ENCODE assay signal across 27 mouse cellular contexts in genomic region chr15:11952159-11952558, GRCm38 (mm10). TPM values are rescaled to one million over a fixed set of nuclear protein-coding genes. Genes with fewer than 3 reads are reported as not detected.
"Had no signal": no experiment of that assay in that cellular context is flagged by ENCODE, and none has a peak within 500 bp of the region (broad histone marks: within the 10 kb centered on the region; RNA-seq: fewer than 3 reads in every experiment).

No protein-coding gene starts in this region.

- H3K27ac ChIP-seq: heart, adult 2 months; heart, embryonic 13.5 days; heart, embryonic 15.5 days; hindbrain, embryonic 13.5 days; hindbrain, embryonic 15.5 days; hindbrain, postnatal 0 days; kidney, embryonic 15.5 days; kidney, postnatal 0 days; layer of hippocampus, adult 2 months; left cerebral cortex, adult 2 months; limb, embryonic 13.5 days; limb, embryonic 15.5 days; liver, embryonic 12.5 days; liver, embryonic 14.5 days had no signal

- H3K27me3 ChIP-seq: heart, embryonic 13.5 days; heart, embryonic 15.5 days; hindbrain, embryonic 13.5 days; hindbrain, embryonic 15.5 days; kidney, embryonic 15.5 days; limb, embryonic 15.5 days; liver, embryonic 12.5 days had no signal

- H3K4me1 ChIP-seq: heart, embryonic 15.5 days; hindbrain, embryonic 13.5 days; hindbrain, embryonic 15.5 days; kidney, embryonic 15.5 days; limb, embryonic 13.5 days; limb, embryonic 15.5 days; liver, embryonic 12.5 days had no signal

- H3K4me3 ChIP-seq: heart, adult 2 months; heart, embryonic 13.5 days; heart, embryonic 15.5 days; hindbrain, embryonic 13.5 days; hindbrain, embryonic 15.5 days; kidney, embryonic 15.5 days; layer of hippocampus, adult 2 months; left cerebral cortex, adult 2 months; limb, embryonic 13.5 days; limb, embryonic 15.5 days; liver, embryonic 12.5 days had no signal

- DNase-seq: gastrocnemius, postnatal 14 days; gastrocnemius, postnatal 36 days; heart, adult 2 months; heart, postnatal 14 days; heart, postnatal 36 days; kidney, adult 11 months; kidney, adult 2 months; kidney, adult 9 months; kidney, postnatal 25 days; kidney, postnatal 4 days; left cerebral cortex, postnatal 4 days had no signal

- H3K9ac ChIP-seq: heart, embryonic 13.5 days; heart, embryonic 15.5 days; hindbrain, embryonic 13.5 days; hindbrain, embryonic 15.5 days; kidney, embryonic 15.5 days; limb, embryonic 13.5 days; limb, embryonic 15.5 days; liver, embryonic 12.5 days; liver, embryonic 14.5 days had no signal

- H3K9me3 ChIP-seq: heart, embryonic 13.5 days; heart, embryonic 15.5 days; hindbrain, embryonic 13.5 days; hindbrain, embryonic 15.5 days; kidney, embryonic 15.5 days; limb, embryonic 13.5 days; limb, embryonic 15.5 days; liver, embryonic 12.5 days had no signal

- H3K4me2 ChIP-seq: heart, embryonic 11.5 days; heart, embryonic 13.5 days; heart, embryonic 15.5 days; hindbrain, embryonic 13.5 days; hindbrain, embryonic 15.5 days; kidney, embryonic 15.5 days; limb, embryonic 13.5 days; limb, embryonic 15.5 days; liver, embryonic 12.5 days had no signal

- ATAC-seq: hindbrain, postnatal 0 days; intestine, embryonic 16.5 days; liver, embryonic 12.5 days had no signal

- H3K36me3 ChIP-seq: heart, embryonic 13.5 days; heart, embryonic 15.5 days; hindbrain, embryonic 13.5 days; hindbrain, embryonic 15.5 days; kidney, embryonic 15.5 days; limb, embryonic 13.5 days; limb, embryonic 15.5 days; liver, embryonic 12.5 days had no signal

RNA-seq across cellular contexts. Expression of gene Npr3, which starts 45.1 kb away (rescaled TPM):
- total RNA-seq: hematopoietic stem cell, adult 5-6 weeks had no signal
